Mouse (Mus musculus) embryonic fibroblast, embryonic 13.5 days (primary cell): ENCODE data around the gene Clec2e.
"Not testable (repeated sequence)": the region's sequence is repeated elsewhere in the genome, so short reads cannot be mapped to it uniquely, and the experiment has no call there.

Experiments
- CTCF ChIP-seq: IDR thresholded peaks from 2 replicates; pipeline ENCODE4 v1.5.1; 2011; ENCODE audit warnings: mild to moderate bottlenecking, control low read depth, low read length, moderate library complexity, borderline replicate concordance; ENCODE audit not compliant: insufficient read depth
- POLR2A ChIP-seq: IDR thresholded peaks from 2 replicates; pipeline ENCODE4 v1.6.1; 2011; ENCODE audit warnings: low read depth, mild to moderate bottlenecking, control low read depth, low read length, moderate library complexity

DNA sequence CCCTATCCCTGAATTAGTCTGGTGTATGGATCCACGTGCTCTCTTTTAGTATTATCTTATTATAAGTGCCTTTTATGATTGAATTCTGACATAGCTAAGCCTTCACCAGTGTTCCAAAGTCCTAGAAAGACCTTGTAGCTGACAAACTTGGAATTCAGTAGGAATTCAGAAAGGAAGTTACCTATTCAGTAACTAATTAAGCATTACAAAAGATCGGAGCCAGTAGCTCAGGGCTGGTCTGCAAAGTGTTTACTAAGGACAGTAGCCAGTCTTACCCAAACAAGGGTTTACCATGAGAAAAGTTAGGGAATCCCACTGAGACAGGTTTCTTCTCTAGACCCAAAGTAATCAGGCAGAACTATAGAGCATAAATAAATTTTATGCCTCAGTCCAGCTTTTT, 14.7 kb downstream of the Clec2e start:
- not testable (repeated sequence) for TF ChIP-seq CTCF, POLR2A
